Mouse (Mus musculus) cortical plate, adult 2 months (tissue): ENCODE data around the gene Sfxn3.
A peak's percentile ranks its signal among the peaks of the same experiment; 100 is the strongest.

Experiments used
- CTCF ChIP-seq: fragments of 200-500 bp; IDR thresholded peaks from 2 replicates; pipeline ENCODE4 v1.5.1; 2011; ENCODE audit warnings: mild to moderate bottlenecking, control low read depth, low read length; ENCODE audit not compliant: insufficient read depth; ENCODE audit errors: extremely low read depth
- POLR2A ChIP-seq: fragments of 200-500 bp; IDR thresholded peaks from 2 replicates; pipeline ENCODE4 v1.6.1; 2011; ENCODE audit warnings: mild to moderate bottlenecking, low read length, control low read depth; ENCODE audit not compliant: insufficient read depth; ENCODE audit errors: extremely low read depth

GRCm38 (mm10) chr19:45017216-45017771, 30.0 kb upstream of the Sfxn3 start:
- peak; percentile 14; the same call in 1 of the 2 replicates for TF ChIP-seq CTCF
- TF ChIP-seq POLR2A = no peak
